Comparison of ENCODE assay signal across 12 mouse cellular contexts in the genomic region with DNA sequence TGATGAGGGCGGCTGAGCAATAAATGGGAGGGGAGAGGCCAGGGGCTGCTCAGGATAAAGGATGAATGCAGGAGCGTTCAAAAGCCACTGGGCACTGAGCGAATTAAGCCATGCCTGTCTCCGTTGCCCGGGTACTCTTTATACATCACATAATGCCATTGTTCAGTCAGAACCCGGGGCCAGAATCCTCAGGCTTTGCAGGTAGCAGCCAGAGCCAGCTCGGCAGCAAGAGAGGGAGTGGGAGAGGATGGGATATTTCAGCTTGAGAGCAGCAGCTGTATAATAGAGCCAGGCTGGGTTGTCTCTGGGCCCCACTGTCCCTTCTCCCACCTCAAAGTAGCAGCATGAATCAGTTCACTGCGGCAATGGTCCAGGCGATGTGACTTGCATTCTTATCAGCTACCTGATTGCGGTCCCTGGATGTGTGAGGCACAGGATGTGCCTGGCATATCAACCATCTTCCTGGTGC.
DNase-seq lines count a peak whose midpoint lies in the region; ATAC-seq and TF ChIP-seq lines count a peak whose summit lies in the region.
"Had no signal": no experiment of that assay in that cellular context is flagged by ENCODE, and none has a peak within 500 bp of the region (broad histone marks: within the 10 kb centered on the region; RNA-seq: fewer than 3 reads in every experiment).

No protein-coding gene starts in this region.

- intact Hi-C loops in left cerebral cortex, postnatal 4 days (cut with DNase I), result no loop called here

- no peaks in the 10 kb centered on the region for H3K36me3 ChIP-seq in hindbrain, embryonic 11.5 days (ENCODE audit: control insufficient read depth, insufficient read depth, low read length)
- H3K36me3 ChIP-seq in thymus, adult 2 months (ENCODE audit: control insufficient read depth, insufficient read depth, low read length), result no peaks in the 10 kb centered on the region
- H3K36me3 ChIP-seq: heart, embryonic 15.5 days; limb, embryonic 10.5 days; stomach, embryonic 15.5 days had no signal

- H3K9me3 ChIP-seq in hindbrain, embryonic 11.5 days (ENCODE audit: control insufficient read depth, low read length), result no peaks in the 10 kb centered on the region
- H3K9me3 ChIP-seq: heart, embryonic 15.5 days; limb, embryonic 10.5 days; megakaryocyte, embryonic 14.5 days; stomach, embryonic 15.5 days had no signal

- peak; percentile 89 for ATAC-seq in hindbrain, embryonic 11.5 days (ENCODE audit: low FRiP score)

- WGBS in hindbrain, embryonic 11.5 days, result 35% methylated on average over 10 of the region's 10 CpGs
- 94% methylated on average over 10 of the region's 10 CpGs for WGBS in thymus, adult 2 months

- TF ChIP-seq POLR2A in thymus, adult 2 months (IDR thresholded peaks at IDR 0.05; ENCODE audit: control insufficient read depth, extremely low read depth, insufficient read depth, low read length, poor library complexity), result no peak

- no peak for TF ChIP-seq CTCF in thymus, adult 2 months (IDR thresholded peaks at IDR 0.05; ENCODE audit: borderline replicate concordance, control insufficient read depth, extremely low read depth, insufficient read depth, low read length, poor library complexity)

- peak overlapping the region; percentile 53 for H3K9ac ChIP-seq in hindbrain, embryonic 11.5 days (ENCODE audit: low read depth, low read length)
- H3K9ac ChIP-seq: heart, embryonic 15.5 days; stomach, embryonic 15.5 days had no signal

- H3K4me2 ChIP-seq in hindbrain, embryonic 11.5 days (replicated peaks; ENCODE audit: low read depth, low read length), result no peak overlapping the region
- H3K4me2 ChIP-seq: heart, embryonic 15.5 days; stomach, embryonic 15.5 days had no signal

- no peak overlapping the region for H3K4me3 ChIP-seq in hindbrain, embryonic 11.5 days (ENCODE audit: low read depth, low read length)
- H3K4me3 ChIP-seq in thymus, adult 2 months (ENCODE audit: control insufficient read depth, insufficient read depth, low read length), result no peak overlapping the region
- H3K4me3 ChIP-seq: heart, embryonic 15.5 days; limb, embryonic 10.5 days; megakaryocyte, embryonic 14.5 days; stomach, embryonic 15.5 days had no signal

- peak; percentile 31 to 43 for DNase-seq in cerebellum, postnatal 25 days
- no peak for DNase-seq in cerebellum, adult 18-20 months
- DNase-seq in hindbrain, embryonic 11.5 days (ENCODE audit: low spot score), result peak; percentile 85
- DNase-seq in left cerebral cortex, postnatal 4 days, result peak; percentile 66
- DNase-seq in right cerebral cortex, postnatal 25 days, result peak; percentile 65
- DNase-seq in MN1 (ENCODE audit: low spot score), result no peak
- no peak for DNase-seq in thymus, adult 2 months
- no peak for DNase-seq in lung, postnatal 14 days

- H3K27ac ChIP-seq in hindbrain, embryonic 11.5 days (ENCODE audit: low read depth, low read length), result peak overlapping the region; percentile 99
- no peak overlapping the region for H3K27ac ChIP-seq in thymus, adult 2 months (ENCODE audit: control insufficient read depth, insufficient read depth, low read length)
- H3K27ac ChIP-seq: heart, embryonic 15.5 days; limb, embryonic 10.5 days; stomach, embryonic 15.5 days had no signal

- no peaks in the 10 kb centered on the region for H3K27me3 ChIP-seq in hindbrain, embryonic 11.5 days (ENCODE audit: control insufficient read depth, insufficient read depth, low read length)
- H3K27me3 ChIP-seq in thymus, adult 2 months (ENCODE audit: control insufficient read depth, insufficient read depth, low read length), result no peaks in the 10 kb centered on the region
- H3K27me3 ChIP-seq: heart, embryonic 15.5 days; stomach, embryonic 15.5 days had no signal

- peaks cover 16% of the 10 kb centered on the region for H3K4me1 ChIP-seq in hindbrain, embryonic 11.5 days (replicated peaks; ENCODE audit: control insufficient read depth, insufficient read depth, low read length)
- no peaks in the 10 kb centered on the region for H3K4me1 ChIP-seq in thymus, adult 2 months (replicated peaks; ENCODE audit: control insufficient read depth, insufficient read depth, low read length)
- H3K4me1 ChIP-seq: megakaryocyte, embryonic 14.5 days; stomach, embryonic 15.5 days had no signal

Comparison
In these comparisons a context has a peak if more than half of its experiments do, and no peak if none do; other contexts are left out.
1. DNase-seq: peak in cerebellum, postnatal 25 days (2 of 2), hindbrain, embryonic 11.5 days (single experiment), left cerebral cortex, postnatal 4 days (single experiment) and right cerebral cortex, postnatal 25 days (single experiment); none in cerebellum, adult 18-20 months (0 of 2), MN1 (single experiment), thymus, adult 2 months (single experiment) and lung, postnatal 14 days (single experiment).